Mouse (Mus musculus) midbrain, embryonic 11.5 days (tissue): ENCODE measurements around the gene Gchfr. TPM values are rescaled to one million over a fixed set of nuclear protein-coding genes. Genes with fewer than 3 reads are reported as not detected.

Experiments used
- ATAC-seq: fragments of 200-750 bp; cut with Nextera tagmentation; 2 replicates; pipeline ENCODE4 v1.8.0; 2017; ENCODE audit warnings: moderate TSS enrichment, moderate library complexity; ENCODE audit not compliant: low FRiP score
- DNase-seq: peaks from one replicate; pipeline ENCODE4 v3.0.0; 2015; ENCODE audit warnings: low spot score; ENCODE audit errors: missing footprints
- H3K27ac ChIP-seq: fragments of 300-500 bp; sonication (generic); 2 replicates; pipeline ENCODE4 v1.5.1; 2014; ENCODE audit warnings: low read depth, low read length
- H3K27me3 ChIP-seq: fragments of 300-500 bp; sonication (generic); 2 replicates; pipeline ENCODE4 v1.6.1; 2014; ENCODE audit warnings: mild to moderate bottlenecking, low read length, moderate library complexity, mixed read lengths; ENCODE audit not compliant: control insufficient read depth, insufficient read depth
- H3K36me3 ChIP-seq: fragments of 300-500 bp; sonication (generic); 2 replicates; pipeline ENCODE4 v1.6.1; 2014; ENCODE audit warnings: mild to moderate bottlenecking, low read length, moderate library complexity, mixed read lengths; ENCODE audit not compliant: control insufficient read depth, insufficient read depth
- H3K4me1 ChIP-seq: fragments of 300-500 bp; sonication (generic); 2 replicates; pipeline ENCODE4 v1.6.1; 2014; ENCODE audit warnings: low read length; ENCODE audit not compliant: control insufficient read depth, insufficient read depth
- H3K4me2 ChIP-seq: fragments of 300-500 bp; sonication (generic); 2 replicates; pipeline ENCODE4 v1.6.1; 2014; ENCODE audit warnings: mild to moderate bottlenecking, moderate library complexity
- H3K4me3 ChIP-seq: fragments of 300-500 bp; sonication (generic); 2 replicates; pipeline ENCODE4 v1.5.1; 2014; ENCODE audit warnings: low read depth, low read length
- H3K9ac ChIP-seq: fragments of 300-500 bp; sonication (generic); 2 replicates; pipeline ENCODE4 v1.6.1; 2014; ENCODE audit warnings: low read length
- H3K9me3 ChIP-seq: fragments of 300-500 bp; sonication (generic); 2 replicates; pipeline ENCODE4 v1.6.1; 2016; ENCODE audit warnings: low read length; ENCODE audit not compliant: control insufficient read depth
- WGBS: fragments of 180-500 bp; shearing (Covaris S2); extraction: QIAGEN DNeasy Blood & Tissue Kit; methylation state at CpG from one replicate; pipeline ENCODE4 v1.1.7; 2014; 5-methylcytosine and 5-hydroxymethylcytosine counted together
- polyA plus RNA-seq: library from polyadenylated mRNA; unstranded; fragments of >200 nt; fragmentation: Nextera tagmentation; extraction: Ambion mirVana; gene quantifications from 2 replicates; pipeline ENCODE4 v1.2.1, GENCODE M21; 2014

The Gchfr gene
- polyA plus RNA-seq: 1.5 and 2.5 TPM in 2 replicates

DNA sequence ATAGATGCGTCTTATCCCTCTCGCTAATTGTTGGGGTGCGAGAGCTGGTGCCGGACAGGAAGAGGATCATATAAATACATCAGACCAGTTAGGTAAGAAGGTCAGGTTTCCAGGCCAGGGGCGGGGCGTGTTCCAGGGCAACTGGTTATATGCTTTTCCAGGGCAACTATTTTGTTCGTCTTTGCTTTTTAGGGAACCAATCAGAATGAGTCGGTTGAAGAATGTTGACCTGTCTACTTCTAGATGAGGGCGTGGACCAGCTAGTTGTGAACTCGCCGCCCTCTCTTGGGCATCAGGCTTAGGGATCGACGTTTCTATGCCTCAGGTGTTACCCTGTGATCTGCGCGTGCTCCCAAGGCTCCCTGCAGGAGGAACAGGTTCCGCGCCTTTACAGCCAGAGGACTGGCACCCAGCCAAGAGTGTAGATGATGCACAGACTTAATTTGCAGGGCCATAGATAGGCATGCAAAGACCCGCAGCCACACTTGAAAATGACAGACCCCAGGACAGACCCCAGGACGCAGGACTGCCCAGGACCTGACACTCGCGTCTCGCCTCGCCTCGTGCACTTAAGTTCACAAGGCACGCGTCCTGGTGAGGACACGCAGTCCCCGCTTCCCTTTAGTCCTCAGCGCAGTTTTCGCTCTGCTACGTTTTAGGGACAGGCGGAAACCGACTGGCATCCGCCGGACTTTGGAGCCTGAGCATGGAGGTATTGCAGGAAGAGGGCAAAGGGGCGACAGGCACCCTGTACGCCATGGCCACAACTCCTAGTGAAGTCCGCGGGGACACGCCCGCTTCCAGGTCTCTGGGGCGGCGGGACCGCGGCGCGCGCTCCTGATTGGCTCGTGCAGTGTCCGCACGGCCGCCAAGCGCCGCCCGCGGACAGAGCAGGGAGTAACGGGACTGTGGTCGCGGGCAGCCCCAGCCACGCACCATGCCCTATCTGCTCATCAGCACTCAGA, at the start of gene Gchfr:
TSS of gene Gchfr (plus strand) at position 873 of the 965 bp plus-strand sequence.
- H3K9ac ChIP-seq: peak within 1 kb of the TSS; percentile 54
- H3K27me3 ChIP-seq: peaks cover 25% of the 10 kb centered on the region
- no peak within 1 kb of the TSS for H3K27ac ChIP-seq
- ATAC-seq (peak; percentile 89), DNase-seq (peak; percentile 97)
- peak within 1 kb of the TSS; percentile 98 for H3K4me2 ChIP-seq
- H3K9me3 ChIP-seq: no peaks in the 10 kb centered on the region
- H3K4me3 ChIP-seq: peak within 1 kb of the TSS; percentile 37
- no peaks in the 10 kb centered on the region for H3K36me3 ChIP-seq
- WGBS: 1% methylated on average over 60 of the region's 60 CpGs
- peaks cover 11% of the 10 kb centered on the region for H3K4me1 ChIP-seq

DNA sequence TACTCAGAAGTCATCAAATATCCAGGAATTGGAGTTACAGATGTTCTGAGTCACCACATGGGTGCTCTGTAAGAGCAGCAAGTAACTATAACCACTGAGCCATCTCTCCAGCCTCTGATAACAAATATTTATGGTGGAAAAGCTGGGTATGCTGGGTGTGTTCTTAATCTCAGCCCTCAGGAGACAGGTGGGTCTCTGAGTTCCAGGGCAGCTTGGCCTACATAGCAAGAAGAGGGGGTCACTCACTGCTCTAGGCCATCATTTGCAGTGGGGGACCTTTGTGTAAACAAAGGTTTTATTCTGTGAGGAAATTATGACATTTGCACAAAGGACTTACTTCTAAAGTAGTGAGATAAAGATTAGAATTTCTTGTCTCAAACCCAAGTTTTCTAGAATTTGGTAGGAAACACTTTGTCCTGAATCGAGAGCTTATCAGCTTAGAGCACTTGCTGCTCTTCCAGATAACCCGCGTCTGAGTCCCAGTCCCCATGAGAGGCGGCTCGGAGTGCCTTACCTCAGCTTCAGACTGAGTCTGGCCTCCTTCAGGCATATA, 31.2 kb upstream of the Gchfr start:
- no peak overlapping the region for H3K27ac ChIP-seq
- WGBS: 91% methylated on average over 5 of the region's 5 CpGs
- no peak overlapping the region for H3K9ac ChIP-seq
- H3K4me1 ChIP-seq: no peaks in the 10 kb centered on the region
- no peak overlapping the region for H3K4me2 ChIP-seq
- no peak overlapping the region for H3K4me3 ChIP-seq
- no peaks in the 10 kb centered on the region for H3K27me3 ChIP-seq
- no peaks in the 10 kb centered on the region for H3K9me3 ChIP-seq
- DNase-seq: no peak
- H3K36me3 ChIP-seq: peaks cover 18% of the 10 kb centered on the region; the same call in 1 of the 2 replicates
- no peak for ATAC-seq

DNA sequence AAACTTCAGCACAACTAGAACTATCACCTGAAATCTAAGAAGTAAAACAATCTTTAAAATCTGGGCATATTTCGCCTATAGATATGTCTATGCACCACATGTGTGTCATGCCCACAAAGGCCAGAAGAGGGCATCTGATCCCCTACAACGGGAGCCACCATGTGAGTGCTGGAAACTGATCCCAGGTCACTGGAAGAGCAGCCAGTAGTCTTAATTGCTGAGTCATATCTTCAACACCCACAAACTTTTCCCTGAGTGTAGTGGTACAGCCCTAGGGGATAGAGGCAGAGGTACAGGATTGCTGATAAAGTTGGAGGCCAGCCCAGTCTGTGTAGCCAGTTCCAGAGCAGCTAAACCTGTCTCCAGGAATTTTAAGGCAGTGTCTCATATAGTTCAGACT, 22.4 kb upstream of the Gchfr start:
- DNase-seq: no peak
- ATAC-seq: no peak
- Histone ChIP-seq H3K9me3 (no peaks in the 10 kb centered on the region), H3K9ac (no peak overlapping the region), H3K36me3 (peaks cover 27% of the 10 kb centered on the region), H3K4me2 (no peak overlapping the region), H3K4me3 (no peak overlapping the region), H3K27me3 (no peaks in the 10 kb centered on the region), H3K27ac (no peak overlapping the region), H3K4me1 (no peaks in the 10 kb centered on the region)
- 86% methylated on average over 2 of the region's 2 CpGs for WGBS

DNA sequence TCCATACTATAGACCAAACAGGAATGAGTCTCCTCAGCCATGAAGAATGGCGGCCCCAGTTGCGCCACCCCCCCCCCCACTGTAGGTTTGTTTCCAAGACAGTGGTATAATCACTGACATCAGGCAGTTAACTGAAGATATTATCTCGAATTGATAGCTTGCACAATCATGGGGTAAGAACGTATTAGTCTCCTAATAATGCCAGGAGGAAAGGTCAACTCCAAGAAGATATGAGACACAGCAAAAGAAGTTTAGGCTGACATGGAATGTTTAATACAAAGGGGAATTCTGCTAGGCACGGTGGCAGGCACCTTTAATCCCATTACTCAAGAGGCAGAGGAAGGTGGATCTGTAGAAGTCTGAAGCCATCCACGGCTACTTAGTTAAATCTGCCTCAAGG, 21.1 kb upstream of the Gchfr start:
- WGBS: 84% methylated on average over 6 of the region's 6 CpGs
- peaks cover 28% of the 10 kb centered on the region for H3K36me3 ChIP-seq
- no peaks in the 10 kb centered on the region for H3K9me3 ChIP-seq
- no peak for DNase-seq
- H3K27me3 ChIP-seq: no peaks in the 10 kb centered on the region
- no peak overlapping the region for H3K4me3 ChIP-seq
- H3K9ac ChIP-seq: no peak overlapping the region
- no peak overlapping the region for H3K4me2 ChIP-seq
- no peak for ATAC-seq
- no peak overlapping the region for H3K27ac ChIP-seq
- H3K4me1 ChIP-seq: no peaks in the 10 kb centered on the region

DNA sequence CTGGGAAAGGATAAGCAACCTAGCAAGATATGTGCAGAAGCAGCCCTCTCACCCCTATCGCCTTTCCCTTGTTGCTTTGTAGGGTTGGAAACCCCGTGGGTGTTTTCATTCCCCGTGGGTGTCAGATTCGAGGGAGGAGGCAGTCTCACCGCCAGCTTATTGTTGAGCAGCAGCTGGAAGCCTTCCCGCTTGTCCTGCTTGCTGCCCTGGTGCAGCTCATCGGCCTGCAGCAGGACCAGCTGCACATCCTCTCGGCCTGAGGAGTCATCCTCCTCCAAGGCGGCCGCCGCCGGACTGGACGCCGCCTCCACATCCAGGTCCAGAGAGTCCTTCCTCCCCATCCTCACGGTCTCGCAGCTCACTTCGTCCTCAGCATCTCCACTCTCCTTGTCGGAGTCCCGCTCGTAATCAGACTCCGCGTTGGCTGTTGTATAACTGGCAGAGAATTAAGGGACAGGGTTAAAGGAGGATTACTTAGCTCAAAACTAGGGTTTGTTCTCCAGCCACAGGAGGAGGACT, 20.4 kb upstream of the Gchfr start:
- H3K27me3 ChIP-seq: no peaks in the 10 kb centered on the region
- no peak overlapping the region for H3K4me2 ChIP-seq
- DNase-seq (no peak), ATAC-seq (no peak)
- H3K9ac ChIP-seq: no peak overlapping the region
- 88% methylated on average over 22 of the region's 22 CpGs for WGBS
- H3K36me3 ChIP-seq: peaks cover 27% of the 10 kb centered on the region
- H3K27ac ChIP-seq: no peak overlapping the region
- H3K4me3 ChIP-seq: no peak overlapping the region
- H3K9me3 ChIP-seq: no peaks in the 10 kb centered on the region
- H3K4me1 ChIP-seq: no peaks in the 10 kb centered on the region

DNA sequence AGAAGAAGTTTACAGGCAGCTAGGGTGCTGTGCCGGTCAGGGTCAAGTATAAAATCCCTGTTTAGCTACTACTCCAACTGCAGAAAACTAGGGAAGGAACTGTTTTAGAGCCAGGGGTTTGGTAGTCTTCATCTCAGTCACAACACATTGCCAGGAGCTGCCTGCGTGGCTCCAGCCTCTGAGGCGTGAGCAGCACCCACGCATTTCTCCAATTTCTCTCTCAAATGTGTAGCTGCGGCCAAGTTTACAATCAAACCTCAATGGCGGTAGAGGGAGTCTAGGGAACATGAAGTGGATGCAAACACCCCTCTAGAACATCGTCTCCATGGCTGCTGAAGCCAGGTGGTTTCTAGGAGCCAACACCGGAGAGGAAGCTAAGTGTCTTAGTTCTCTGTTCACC, 19.8 kb upstream of the Gchfr start:
- no peaks in the 10 kb centered on the region for H3K4me1 ChIP-seq
- H3K4me2 ChIP-seq: no peak overlapping the region
- DNase-seq (no peak), ATAC-seq (no peak)
- H3K9ac ChIP-seq: no peak overlapping the region
- H3K27me3 ChIP-seq: no peaks in the 10 kb centered on the region
- H3K9me3 ChIP-seq: no peaks in the 10 kb centered on the region
- H3K36me3 ChIP-seq: peaks cover 27% of the 10 kb centered on the region
- WGBS: 95% methylated on average over 8 of the region's 8 CpGs
- H3K27ac ChIP-seq: no peak overlapping the region
- H3K4me3 ChIP-seq: no peak overlapping the region

DNA sequence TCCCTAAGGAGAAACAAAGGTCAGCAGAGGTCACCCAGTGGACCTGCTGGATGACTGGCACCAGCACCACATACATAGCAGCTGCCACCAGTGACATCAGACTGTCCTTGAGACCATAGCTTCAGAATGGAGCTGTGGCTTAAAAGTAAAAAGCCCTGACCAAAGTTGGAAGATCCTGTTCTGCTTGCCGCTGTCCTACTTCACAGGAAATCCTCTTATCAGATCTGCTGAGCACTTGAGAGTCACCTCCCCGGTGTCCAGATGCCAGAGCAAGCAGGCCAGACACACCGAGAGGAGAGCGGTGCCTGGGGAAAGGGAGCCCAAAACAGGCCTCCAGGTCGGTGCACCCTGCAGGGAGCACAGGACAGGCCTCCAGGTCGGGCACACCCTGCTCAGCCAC, 15.3 kb upstream of the Gchfr start:
- Histone ChIP-seq H3K27ac (no peak overlapping the region), H3K4me3 (no peak overlapping the region), H3K4me2 (no peak overlapping the region), H3K4me1 (peaks cover 6% of the 10 kb centered on the region), H3K9ac (no peak overlapping the region), H3K9me3 (no peaks in the 10 kb centered on the region), H3K27me3 (no peaks in the 10 kb centered on the region), H3K36me3 (peaks cover 9% of the 10 kb centered on the region)
- ATAC-seq (no peak), DNase-seq (no peak)
- 86% methylated on average over 6 of the region's 6 CpGs for WGBS

DNA sequence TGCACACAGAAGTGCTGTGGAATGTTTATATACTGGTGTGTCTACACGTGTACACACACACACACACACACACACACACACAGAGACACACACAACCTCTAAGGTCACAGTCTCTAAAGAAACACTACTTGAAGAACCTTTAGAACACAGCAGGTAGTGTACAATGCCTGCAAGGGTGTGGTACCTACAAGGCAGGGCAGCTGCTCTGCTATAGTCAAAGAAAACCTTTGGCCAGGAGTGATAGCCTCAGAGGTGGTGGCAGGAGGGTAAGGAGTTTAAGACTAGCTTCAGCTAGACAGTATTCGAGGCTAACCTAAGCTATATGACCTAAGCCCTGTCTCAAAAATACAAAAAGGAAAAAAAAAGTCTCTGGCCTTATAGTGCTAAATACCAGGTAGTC, 12.9 kb upstream of the Gchfr start:
- no peak overlapping the region for H3K27ac ChIP-seq
- 93% methylated on average over 2 of the region's 2 CpGs for WGBS
- H3K9me3 ChIP-seq: no peaks in the 10 kb centered on the region
- no peak for DNase-seq
- peaks cover 9% of the 10 kb centered on the region for H3K4me1 ChIP-seq
- H3K27me3 ChIP-seq: no peaks in the 10 kb centered on the region
- H3K36me3 ChIP-seq: peaks cover 8% of the 10 kb centered on the region
- no peak overlapping the region for H3K9ac ChIP-seq
- no peak overlapping the region for H3K4me2 ChIP-seq
- no peak for ATAC-seq
- H3K4me3 ChIP-seq: no peak overlapping the region

DNA sequence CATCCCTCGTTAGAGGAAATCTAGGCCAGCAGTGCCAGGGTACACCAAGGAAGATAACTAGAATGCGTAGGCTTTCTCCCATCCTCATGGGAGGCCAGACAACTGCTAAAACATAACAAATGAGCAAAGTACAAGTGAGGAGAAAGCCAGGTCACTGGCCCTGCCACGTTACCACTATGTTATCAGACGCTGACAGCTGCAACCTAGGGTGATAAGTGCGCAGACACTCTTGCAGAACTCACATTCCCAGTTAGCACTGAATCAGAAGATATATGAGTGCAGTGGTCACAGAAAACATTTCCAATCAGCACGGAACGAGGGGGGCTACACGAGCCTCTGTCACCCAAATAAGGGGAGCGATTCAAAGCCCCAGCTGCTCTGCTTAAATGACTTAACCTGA, 12.2 kb upstream of the Gchfr start:
- Histone ChIP-seq H3K9ac (no peak overlapping the region), H3K4me2 (no peak overlapping the region; the same call in 1 of the 2 replicates), H3K36me3 (peaks cover 3% of the 10 kb centered on the region; the same call in 1 of the 2 replicates), H3K27ac (no peak overlapping the region), H3K9me3 (no peaks in the 10 kb centered on the region), H3K4me1 (peaks cover 9% of the 10 kb centered on the region), H3K27me3 (no peaks in the 10 kb centered on the region), H3K4me3 (no peak overlapping the region)
- ATAC-seq (no peak), DNase-seq (no peak)
- 87% methylated on average over 9 of the region's 9 CpGs for WGBS
